Mouse (Mus musculus) hindbrain, embryonic 11.5 days (tissue): ENCODE measurements around the gene Foxq1. TPM values are rescaled to one million over a fixed set of nuclear protein-coding genes. Genes with fewer than 3 reads are reported as not detected.

Source experiments
- ATAC-seq: fragments of 200-750 bp; cut with Nextera tagmentation; 2 replicates; pipeline ENCODE4 v1.8.0; 2017; ENCODE audit warnings: mild to moderate bottlenecking, moderate TSS enrichment, moderate library complexity; ENCODE audit not compliant: low FRiP score
- DNase-seq: peaks from one replicate; pipeline ENCODE4 v3.0.0-alpha.2; 2015; ENCODE audit warnings: low spot score
- H3K27ac ChIP-seq: fragments of 300-500 bp; sonication (generic); 2 replicates; pipeline ENCODE4 v1.5.1; 2014; ENCODE audit warnings: mild to moderate bottlenecking, low read depth, low read length
- H3K27me3 ChIP-seq: fragments of 300-500 bp; sonication (generic); 2 replicates; pipeline ENCODE4 v1.6.1; 2014; ENCODE audit warnings: mild to moderate bottlenecking, low read length, moderate library complexity, mixed read lengths; ENCODE audit not compliant: control insufficient read depth, insufficient read depth
- H3K36me3 ChIP-seq: fragments of 300-500 bp; sonication (generic); 2 replicates; pipeline ENCODE4 v1.6.1; 2014; ENCODE audit warnings: mild to moderate bottlenecking, low read length, moderate library complexity, mixed read lengths; ENCODE audit not compliant: control insufficient read depth, insufficient read depth
- H3K4me1 ChIP-seq: fragments of 300-500 bp; sonication (generic); replicated peaks from 2 replicates; pipeline ENCODE4 v1.6.1; 2014; ENCODE audit warnings: low read length, mixed read lengths; ENCODE audit not compliant: control insufficient read depth, insufficient read depth
- H3K4me2 ChIP-seq: fragments of 300-500 bp; sonication (generic); replicated peaks from 2 replicates; pipeline ENCODE4 v1.6.1; 2014; ENCODE audit warnings: mild to moderate bottlenecking, low read depth, low read length
- H3K4me3 ChIP-seq: fragments of 300-500 bp; sonication (generic); 2 replicates; pipeline ENCODE4 v1.5.1; 2014; ENCODE audit warnings: low read depth, low read length
- H3K9ac ChIP-seq: fragments of 300-500 bp; sonication (generic); 2 replicates; pipeline ENCODE4 v1.6.1; 2014; ENCODE audit warnings: low read depth, low read length
- H3K9me3 ChIP-seq: fragments of 300-500 bp; sonication (generic); 2 replicates; pipeline ENCODE4 v1.6.1; 2016; ENCODE audit warnings: low read length; ENCODE audit not compliant: control insufficient read depth
- WGBS: fragments of 180-500 bp; shearing (Covaris S2); extraction: QIAGEN DNeasy Blood & Tissue Kit; methylation state at CpG from one replicate; pipeline ENCODE4 v1.1.7; 2014; 5-methylcytosine and 5-hydroxymethylcytosine counted together
- polyA plus RNA-seq: library from polyadenylated mRNA; unstranded; fragments of >200 nt; fragmentation: Nextera tagmentation; extraction: Ambion mirVana; gene quantifications from 2 replicates; pipeline ENCODE4 v1.2.1, GENCODE M21; 2014

Gene Foxq1
- polyA plus RNA-seq, 1 experiment from 2014 or later = 1.2 TPM

DNA sequence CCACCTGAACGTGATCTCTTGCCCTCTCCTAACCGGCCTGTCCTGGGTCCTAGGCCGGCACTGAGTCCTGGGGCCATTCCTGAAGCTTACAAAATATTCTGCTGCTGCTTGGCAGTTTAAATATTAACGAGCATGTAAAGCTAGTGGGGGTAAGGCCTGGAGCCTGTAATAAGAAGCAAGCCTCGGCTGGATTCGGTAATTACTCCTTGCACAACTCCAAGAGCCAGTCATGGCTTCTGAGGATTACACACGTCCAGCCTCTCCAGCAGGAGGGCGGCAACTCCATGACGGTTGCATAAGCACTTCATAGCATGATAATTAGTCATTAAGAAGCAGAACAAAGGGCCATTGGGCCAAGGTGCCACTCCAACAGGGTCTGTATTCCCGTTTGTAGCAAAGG, 22.5 kb downstream of the Foxq1 start:
- H3K4me3 ChIP-seq = no peak overlapping the region
- no peak for ATAC-seq
- no peak overlapping the region for H3K9ac ChIP-seq
- no peak overlapping the region for H3K4me2 ChIP-seq
- no peak for DNase-seq
- no peak overlapping the region for H3K27ac ChIP-seq
- no peaks in the 10 kb centered on the region for H3K36me3 ChIP-seq
- no peaks in the 10 kb centered on the region for H3K27me3 ChIP-seq
- no peaks in the 10 kb centered on the region for H3K4me1 ChIP-seq
- no peaks in the 10 kb centered on the region for H3K9me3 ChIP-seq
- WGBS = 61% methylated on average over 10 of the region's 10 CpGs

DNA sequence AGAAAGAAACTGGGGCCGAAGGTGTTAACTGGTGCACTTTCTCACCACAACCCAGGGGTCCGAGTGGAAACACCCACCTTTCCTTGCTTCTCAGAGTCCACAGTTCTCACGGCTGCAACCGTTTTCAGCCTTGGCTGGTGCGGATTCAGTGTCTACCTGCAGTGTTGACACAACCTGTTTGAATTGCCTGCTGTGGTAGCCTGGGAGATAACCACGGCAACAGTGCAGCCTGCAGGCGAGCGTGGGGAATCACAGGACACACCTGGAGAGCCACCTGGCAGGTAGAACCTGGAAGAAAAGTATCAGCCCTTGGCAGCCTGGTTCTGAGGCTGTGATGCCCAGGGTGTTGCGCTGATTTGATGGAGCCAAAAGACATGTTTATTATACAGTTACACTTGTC, 23.9 kb downstream of the Foxq1 start:
- H3K36me3 ChIP-seq = no peaks in the 10 kb centered on the region
- DNase-seq (no peak), ATAC-seq (no peak)
- no peaks in the 10 kb centered on the region for H3K4me1 ChIP-seq
- H3K9ac ChIP-seq = no peak overlapping the region
- H3K4me2 ChIP-seq = no peak overlapping the region
- no peaks in the 10 kb centered on the region for H3K9me3 ChIP-seq
- WGBS = 64% methylated on average over 9 of the region's 9 CpGs
- no peaks in the 10 kb centered on the region for H3K27me3 ChIP-seq
- H3K27ac ChIP-seq = no peak overlapping the region
- H3K4me3 ChIP-seq = no peak overlapping the region

DNA sequence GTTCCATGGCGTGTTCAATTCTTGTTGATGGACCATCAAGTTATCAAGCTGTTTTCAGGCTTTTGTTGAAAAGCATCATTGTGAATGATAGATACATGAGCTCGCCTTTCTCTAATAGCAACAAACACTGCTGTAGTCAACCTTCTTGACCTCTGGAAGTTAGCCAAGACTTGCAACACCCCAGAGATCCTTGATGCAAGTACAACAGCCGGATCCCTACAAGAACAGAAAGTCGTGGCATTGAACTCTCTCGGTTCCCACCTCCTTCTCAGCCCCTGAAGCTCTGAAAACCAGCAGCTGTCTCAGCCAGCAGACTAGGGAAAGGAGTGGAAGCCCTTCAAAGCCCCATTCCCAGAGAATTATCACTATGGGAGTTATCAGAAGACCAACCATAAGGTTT, 31.4 kb downstream of the Foxq1 start:
- WGBS = 77% methylated on average over 5 of the region's 5 CpGs
- H3K9me3 ChIP-seq = no peaks in the 10 kb centered on the region
- no peak overlapping the region for H3K4me2 ChIP-seq
- no peaks in the 10 kb centered on the region for H3K4me1 ChIP-seq
- ATAC-seq (no peak), DNase-seq (no peak)
- H3K9ac ChIP-seq = no peak overlapping the region
- no peaks in the 10 kb centered on the region for H3K36me3 ChIP-seq
- no peak overlapping the region for H3K27ac ChIP-seq
- H3K4me3 ChIP-seq = no peak overlapping the region
- H3K27me3 ChIP-seq = no peaks in the 10 kb centered on the region

DNA sequence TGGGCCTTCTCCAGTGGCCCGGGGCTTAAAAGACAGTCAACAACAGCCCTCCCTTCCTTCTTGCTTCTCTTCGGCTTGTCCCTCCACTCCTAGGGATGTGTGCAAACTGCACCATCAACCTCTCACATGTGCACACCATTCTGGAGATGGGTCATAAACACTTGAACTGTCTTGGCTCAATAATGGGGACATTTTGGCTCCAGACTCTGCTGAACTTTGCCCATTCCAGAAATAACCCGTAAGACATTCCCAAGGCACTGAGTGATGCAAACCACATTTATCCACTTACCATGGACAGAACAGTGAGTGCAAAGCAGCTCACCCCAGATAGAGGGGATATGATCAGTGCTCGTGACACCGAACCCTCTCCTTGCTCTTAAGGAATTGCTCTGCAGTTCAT, 43.6 kb downstream of the Foxq1 start:
- Histone ChIP-seq H3K9me3 (no peaks in the 10 kb centered on the region), H3K9ac (no peak overlapping the region), H3K36me3 (no peaks in the 10 kb centered on the region), H3K4me2 (no peak overlapping the region), H3K27ac (no peak overlapping the region), H3K27me3 (no peaks in the 10 kb centered on the region), H3K4me1 (no peaks in the 10 kb centered on the region), H3K4me3 (no peak overlapping the region)
- 93% methylated on average over 5 of the region's 5 CpGs for WGBS
- ATAC-seq (no peak), DNase-seq (no peak)

DNA sequence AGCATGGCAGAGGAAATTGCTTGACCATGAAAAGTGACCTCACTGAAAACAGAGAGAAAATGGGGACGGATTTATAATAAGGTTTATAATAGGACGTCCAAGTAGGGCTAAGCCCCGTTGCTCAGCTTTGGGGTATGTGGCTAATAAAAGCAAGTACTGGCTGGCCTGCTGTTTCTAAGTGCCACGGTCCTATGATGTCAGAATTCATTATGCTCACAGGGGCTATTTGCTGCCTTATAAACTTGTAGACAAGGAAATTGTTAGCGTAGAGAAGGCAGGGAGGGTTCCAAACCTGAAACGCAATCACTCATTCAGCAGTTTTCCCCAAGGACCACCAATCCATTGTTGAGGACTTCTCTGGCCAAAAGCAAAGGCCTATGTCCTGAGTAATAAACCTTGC, 48.0 kb downstream of the Foxq1 start:
- Histone ChIP-seq H3K27ac (no peak overlapping the region), H3K9me3 (no peaks in the 10 kb centered on the region), H3K27me3 (no peaks in the 10 kb centered on the region), H3K4me1 (no peaks in the 10 kb centered on the region), H3K4me2 (no peak overlapping the region), H3K4me3 (no peak overlapping the region), H3K9ac (no peak overlapping the region), H3K36me3 (no peaks in the 10 kb centered on the region)
- no peak for DNase-seq
- 82% methylated on average over 6 of the region's 6 CpGs for WGBS
- no peak for ATAC-seq

Other genes starting within 250 kb of the Foxq1 start
- not detected in 2 replicates for gene A530084C06Rik, start 3.2 kb downstream of the Foxq1 start, polyA plus RNA-seq
- gene Foxf2, start 69.7 kb downstream of the Foxq1 start, polyA plus RNA-seq = 4.8 and 9.1 TPM in 2 replicates